Mouse (Mus musculus) stomach, postnatal 0 days (tissue): Measurements from ENCODE around the gene Akt3. TPM values are rescaled to one million over a fixed set of nuclear protein-coding genes. Genes with fewer than 3 reads are reported as not detected.

ENCODE experiments used
- ATAC-seq: fragments of 200-750 bp; cut with Nextera tagmentation; 2 replicates; pipeline ENCODE4 v1.8.0; 2017; ENCODE audit not compliant: low FRiP score, low TSS enrichment
- DNase-seq: peaks from one replicate; pipeline ENCODE4 v3.0.0-alpha.2; 2016; ENCODE audit warnings: low spot score
- H3K27ac ChIP-seq: fragments of 300-500 bp; sonication (generic); replicated peaks from 2 replicates; pipeline ENCODE4 v1.5.1; 2014; ENCODE audit warnings: mild to moderate bottlenecking, control low read depth
- H3K27me3 ChIP-seq: fragments of 300-500 bp; sonication (generic); 2 replicates; pipeline ENCODE4 v1.6.1; 2014; ENCODE audit warnings: low read length; ENCODE audit not compliant: control insufficient read depth, insufficient read depth
- H3K36me3 ChIP-seq: fragments of 300-500 bp; sonication (generic); 2 replicates; pipeline ENCODE4 v1.6.1; 2014; ENCODE audit warnings: low read length, mixed read lengths; ENCODE audit not compliant: control insufficient read depth, insufficient read depth
- H3K4me1 ChIP-seq: fragments of 300-500 bp; sonication (generic); replicated peaks from 2 replicates; pipeline ENCODE4 v1.6.1; 2014; ENCODE audit warnings: antibody characterized with exemption; ENCODE audit not compliant: control insufficient read depth, insufficient read depth
- H3K4me2 ChIP-seq: fragments of 300-500 bp; sonication (generic); replicated peaks from 2 replicates; pipeline ENCODE4 v1.6.1; 2014; ENCODE audit warnings: low read depth, mild to moderate bottlenecking, control low read depth, moderate library complexity
- H3K4me3 ChIP-seq: fragments of 300-500 bp; sonication (generic); 2 replicates; pipeline ENCODE4 v1.5.1; 2014; ENCODE audit warnings: low read depth, low read length, control low read depth
- H3K9ac ChIP-seq: fragments of 300-500 bp; sonication (generic); 2 replicates; pipeline ENCODE4 v1.6.1; 2014; ENCODE audit warnings: mild to moderate bottlenecking, low read length, control low read depth, mixed read lengths
- H3K9me3 ChIP-seq: fragments of 300-500 bp; sonication (generic); 2 replicates; pipeline ENCODE4 v1.6.1; 2016; ENCODE audit warnings: low read length; ENCODE audit not compliant: control insufficient read depth
- CTCF ChIP-seq: IDR thresholded peaks from 2 replicates; pipeline ENCODE4 v1.5.1; 2016; ENCODE audit warnings: antibody characterized with exemption, low read depth, mild to moderate bottlenecking, moderate library complexity
- EP300 ChIP-seq: optimal IDR thresholded peaks from 2 replicates; pipeline ENCODE3; 2016; ENCODE audit warnings: antibody characterized with exemption
- WGBS: fragments of 180-500 bp; shearing (Covaris S2); extraction: QIAGEN DNeasy Blood & Tissue Kit; methylation state at CpG from one replicate; pipeline ENCODE4 v1.1.7; 2014; 5-methylcytosine and 5-hydroxymethylcytosine counted together
- polyA plus RNA-seq: library from polyadenylated mRNA; unstranded; fragments of >200 nt; fragmentation: Nextera tagmentation; extraction: Ambion mirVana; gene quantifications from 2 replicates; pipeline ENCODE4 v1.2.1, GENCODE M21; 2015

The Akt3 gene
- polyA plus RNA-seq, 1 experiment from 2014 or later = 2.1 TPM

- 1% methylated on average over 40 of the region's 86 CpGs for WGBS
- H3K36me3 ChIP-seq = no peaks in the 10 kb centered on the region
- H3K27ac ChIP-seq = peak overlapping the region; percentile 91
Measured at GRCm38 (mm10) chr1:177257178-177258033, 597 bp downstream of the Akt3 start.

DNA sequence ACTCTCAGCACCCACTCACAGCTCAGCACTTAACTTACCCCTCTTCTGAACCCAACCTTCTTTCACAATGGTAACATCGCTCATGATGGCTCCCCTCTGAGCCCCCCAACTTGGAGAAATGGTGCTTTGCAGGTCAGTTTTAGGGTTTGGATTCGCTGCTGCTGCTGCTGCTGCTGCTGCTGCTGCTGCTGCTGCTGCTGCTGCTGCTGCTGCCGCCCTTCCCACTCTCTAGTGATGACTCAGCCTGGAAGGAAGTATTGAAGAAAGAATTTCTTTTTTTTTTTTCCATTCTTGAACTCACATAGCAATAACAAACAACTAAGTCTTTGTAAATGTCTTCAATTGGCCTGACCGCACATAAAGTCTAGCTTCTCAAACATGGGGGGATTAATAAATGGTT is 9.4 kb downstream of the Akt3 start:
- TF ChIP-seq EP300 (no peak), CTCF (no peak)
- Histone ChIP-seq H3K36me3 (no peaks in the 10 kb centered on the region), H3K27me3 (no peaks in the 10 kb centered on the region), H3K27ac (no peak overlapping the region), H3K4me3 (no peak overlapping the region), H3K4me2 (no peak overlapping the region), H3K9ac (no peak overlapping the region), H3K4me1 (no peaks in the 10 kb centered on the region), H3K9me3 (no peaks in the 10 kb centered on the region)
- ATAC-seq (no peak), DNase-seq (peak; percentile 34)
- 26% methylated on average over 4 of the region's 4 CpGs for WGBS

More at GRCm38 (mm10) chr1:177257178-177258033, 597 bp downstream of the Akt3 start:
- H3K27me3 ChIP-seq = no peaks in the 10 kb centered on the region
- peak; percentile 48; the same call in 1 of the 2 replicates for ATAC-seq
- no peaks in the 10 kb centered on the region for H3K9me3 ChIP-seq
- peak overlapping the region; percentile 79 for H3K9ac ChIP-seq
- H3K4me2 ChIP-seq = peak overlapping the region; percentile 94
- peak overlapping the region; percentile 89 for H3K4me3 ChIP-seq
- peak; percentile 55 for DNase-seq
- H3K4me1 ChIP-seq = no peaks in the 10 kb centered on the region
- TF ChIP-seq CTCF (no peak), EP300 (no peak)

- peak; percentile 29 for DNase-seq
- Histone ChIP-seq H3K4me3 (no peak overlapping the region), H3K27me3 (no peaks in the 10 kb centered on the region), H3K4me1 (no peaks in the 10 kb centered on the region), H3K4me2 (no peak overlapping the region), H3K27ac (no peak overlapping the region), H3K9me3 (no peaks in the 10 kb centered on the region), H3K36me3 (no peaks in the 10 kb centered on the region), H3K9ac (no peak overlapping the region)
- 57% methylated on average over 2 of the region's 2 CpGs for whole genome bisulfite sequencing
- TF ChIP-seq CTCF (no peak), EP300 (no peak)
- ATAC-seq = no peak
Measured at GRCm38 (mm10) chr1:177238368-177238767, 19.6 kb downstream of the Akt3 start.

GRCm38 (mm10) chr1:177236695-177237094 is 21.3 kb downstream of the Akt3 start:
- H3K4me3 ChIP-seq = no peak overlapping the region
- H3K27me3 ChIP-seq = no peaks in the 10 kb centered on the region
- WGBS = 70% methylated on average over 2 of the region's 2 CpGs
- no peak for ATAC-seq
- DNase-seq = no peak
- no peak overlapping the region for H3K9ac ChIP-seq
- TF ChIP-seq EP300 (no peak), CTCF (peak; percentile 28)
- no peaks in the 10 kb centered on the region for H3K9me3 ChIP-seq
- no peaks in the 10 kb centered on the region for H3K36me3 ChIP-seq
- no peak overlapping the region for H3K27ac ChIP-seq
- no peak overlapping the region for H3K4me2 ChIP-seq
- no peaks in the 10 kb centered on the region for H3K4me1 ChIP-seq

GRCm38 (mm10) chr1:177236249-177236648 is 21.8 kb downstream of the Akt3 start:
- Histone ChIP-seq H3K27me3 (no peaks in the 10 kb centered on the region), H3K4me1 (no peaks in the 10 kb centered on the region), H3K4me2 (no peak overlapping the region), H3K9me3 (no peaks in the 10 kb centered on the region), H3K9ac (no peak overlapping the region), H3K27ac (no peak overlapping the region), H3K4me3 (no peak overlapping the region), H3K36me3 (no peaks in the 10 kb centered on the region)
- ATAC-seq (no peak), DNase-seq (no peak)
- TF ChIP-seq EP300 = no peak
- TF ChIP-seq CTCF = no peak

DNA sequence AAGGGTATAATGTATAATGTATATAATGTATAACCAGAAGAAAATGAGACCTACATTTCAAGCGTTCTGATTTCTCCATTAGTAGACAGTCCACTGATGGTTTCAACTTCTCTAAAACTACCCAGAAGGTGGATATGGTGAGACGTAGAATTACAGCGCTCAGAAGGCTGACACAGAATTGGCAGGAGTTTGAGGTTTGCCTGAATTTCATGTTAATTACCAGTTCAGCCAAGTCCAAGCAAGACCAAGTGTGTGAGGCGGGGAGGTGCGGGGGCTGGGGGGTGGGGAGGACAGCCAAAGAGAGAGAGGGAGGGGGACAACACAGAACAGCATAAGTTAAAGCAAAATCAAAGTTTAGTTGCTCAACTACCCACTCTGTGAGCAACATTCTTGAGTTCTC is 23.5 kb downstream of the Akt3 start:
- Histone ChIP-seq H3K27ac (no peak overlapping the region), H3K9ac (no peak overlapping the region), H3K4me3 (no peak overlapping the region), H3K4me2 (no peak overlapping the region), H3K36me3 (no peaks in the 10 kb centered on the region), H3K27me3 (no peaks in the 10 kb centered on the region), H3K4me1 (no peaks in the 10 kb centered on the region), H3K9me3 (no peaks in the 10 kb centered on the region)
- no peak for TF ChIP-seq EP300
- TF ChIP-seq CTCF = no peak
- WGBS = 83% methylated on average over 5 of the region's 5 CpGs
- DNase-seq (no peak), ATAC-seq (no peak)
